Mouse (Mus musculus): Measurements from ENCODE around the gene Pi4ka.
A peak's percentile ranks its signal among the peaks of the same experiment; 100 is the strongest.

The Pi4ka gene

GRCm38 (mm10) chr16:17271856-17272255, 134.3 kb downstream of the Pi4ka start:
- DNase-seq (ENCODE audit: low spot score) = no peak

- no peak for DNase-seq (ENCODE audit: low spot score)
Observed at GRCm38 (mm10) chr16:17271124-17271523, 135.0 kb downstream of the Pi4ka start.

GRCm38 (mm10) chr16:17269872-17270271, 136.2 kb downstream of the Pi4ka start:
- DNase-seq (ENCODE audit: low spot score) = no peak

GRCm38 (mm10) chr16:17267937-17268336, 138.2 kb downstream of the Pi4ka start:
- no peak for DNase-seq (ENCODE audit: low spot score)

- DNase-seq (ENCODE audit: low spot score) = no peak
Observed at GRCm38 (mm10) chr16:17266113-17266512, 140.0 kb downstream of the Pi4ka start.

GRCm38 (mm10) chr16:17261341-17261740, 144.8 kb downstream of the Pi4ka start:
- no peak for DNase-seq (ENCODE audit: low spot score)

GRCm38 (mm10) chr16:17258917-17259316, 147.2 kb downstream of the Pi4ka start:
- no peak for DNase-seq (ENCODE audit: low spot score)

GRCm38 (mm10) chr16:17257359-17257821, 148.7 kb downstream of the Pi4ka start:
- DNase-seq (ENCODE audit: low spot score) = no peak

- no peak for DNase-seq (ENCODE audit: low spot score)
Observed at GRCm38 (mm10) chr16:17255270-17255669, 150.8 kb downstream of the Pi4ka start.

GRCm38 (mm10) chr16:17254005-17254597, 152.0 kb downstream of the Pi4ka start:
- peak; percentile 53 for DNase-seq (ENCODE audit: low spot score)

GRCm38 (mm10) chr16:17252841-17253240, 153.3 kb downstream of the Pi4ka start:
- no peak for DNase-seq (ENCODE audit: low spot score)

GRCm38 (mm10) chr16:17252086-17252726, 153.9 kb downstream of the Pi4ka start:
- DNase-seq (ENCODE audit: low spot score) = no peak

- no peak for DNase-seq (ENCODE audit: low spot score)
Observed at GRCm38 (mm10) chr16:17251539-17251938, 154.6 kb downstream of the Pi4ka start.

- no peak for DNase-seq (ENCODE audit: low spot score)
Observed at GRCm38 (mm10) chr16:17249135-17249534, 157.0 kb downstream of the Pi4ka start.

GRCm38 (mm10) chr16:17247727-17248126, 158.4 kb downstream of the Pi4ka start:
- DNase-seq (ENCODE audit: low spot score) = no peak

GRCm38 (mm10) chr16:17244996-17245395, 161.1 kb downstream of the Pi4ka start:
- no peak for DNase-seq (ENCODE audit: low spot score)

- DNase-seq (ENCODE audit: low spot score) = no peak
Observed at GRCm38 (mm10) chr16:17243731-17244130, 162.4 kb downstream of the Pi4ka start.

GRCm38 (mm10) chr16:17239409-17239808, 166.7 kb downstream of the Pi4ka start:
- no peak for DNase-seq (ENCODE audit: low spot score)

- no peak for DNase-seq (ENCODE audit: low spot score)
Observed at GRCm38 (mm10) chr16:17237634-17238033, 168.5 kb downstream of the Pi4ka start.

- no peak for DNase-seq (ENCODE audit: low spot score)
Observed at GRCm38 (mm10) chr16:17234916-17235665, 171.0 kb downstream of the Pi4ka start.

- DNase-seq (ENCODE audit: low spot score) = peak; percentile 76
Observed at GRCm38 (mm10) chr16:17234499-17234895, 171.6 kb downstream of the Pi4ka start.

- peak; percentile 82 for DNase-seq (ENCODE audit: low spot score)
Observed at GRCm38 (mm10) chr16:17233702-17234498, 172.2 kb downstream of the Pi4ka start.
